Mouse (Mus musculus) MEL-GATA-1-ER (cell line): Measurements from ENCODE around the gene Rabgap1l.
"Not testable (repeated sequence)": the region's sequence is repeated elsewhere in the genome, so short reads cannot be mapped to it uniquely, and the experiment has no call there.

ENCODE experiments used
- DNase-seq: peaks from one replicate; pipeline ENCODE4 v3.0.0-alpha.2; 2012; ENCODE audit warnings: low read depth; ENCODE audit errors: extremely low read depth

The Rabgap1l gene

DNA sequence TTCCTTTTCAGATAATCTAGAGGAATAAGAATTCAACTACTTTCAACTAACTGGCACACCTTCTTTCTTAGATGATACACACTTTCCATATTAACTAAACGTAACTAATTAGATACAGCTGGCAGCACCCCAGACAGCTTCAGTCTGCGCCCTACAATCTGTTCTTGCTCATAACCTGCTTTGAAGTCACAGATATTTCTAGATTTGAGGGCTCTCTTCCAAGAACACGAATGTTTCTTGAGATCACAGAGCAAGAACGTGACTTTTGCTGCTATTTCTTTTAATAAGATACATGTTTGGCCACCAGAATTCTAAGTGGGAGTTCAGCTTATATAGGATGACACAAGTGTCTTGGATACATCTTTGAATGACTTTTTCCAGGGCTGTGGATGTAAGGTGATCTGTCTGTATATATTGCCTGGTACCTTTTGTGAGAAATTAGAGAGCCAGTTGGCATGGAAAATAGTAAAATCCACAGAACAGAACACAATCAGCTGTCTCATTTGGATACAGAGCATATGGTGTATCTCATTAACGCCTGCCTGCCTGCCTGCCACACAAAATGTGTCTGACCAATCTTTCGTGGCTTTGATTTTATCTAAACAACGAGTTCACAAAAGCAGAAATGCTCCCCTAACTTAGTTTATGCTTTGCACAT, 506.5 kb downstream of the Rabgap1l start:
- no peak for DNase-seq

GRCm38 (mm10) chr1:160284241-160284640, 508.8 kb downstream of the Rabgap1l start:
- no peak for DNase-seq

DNA sequence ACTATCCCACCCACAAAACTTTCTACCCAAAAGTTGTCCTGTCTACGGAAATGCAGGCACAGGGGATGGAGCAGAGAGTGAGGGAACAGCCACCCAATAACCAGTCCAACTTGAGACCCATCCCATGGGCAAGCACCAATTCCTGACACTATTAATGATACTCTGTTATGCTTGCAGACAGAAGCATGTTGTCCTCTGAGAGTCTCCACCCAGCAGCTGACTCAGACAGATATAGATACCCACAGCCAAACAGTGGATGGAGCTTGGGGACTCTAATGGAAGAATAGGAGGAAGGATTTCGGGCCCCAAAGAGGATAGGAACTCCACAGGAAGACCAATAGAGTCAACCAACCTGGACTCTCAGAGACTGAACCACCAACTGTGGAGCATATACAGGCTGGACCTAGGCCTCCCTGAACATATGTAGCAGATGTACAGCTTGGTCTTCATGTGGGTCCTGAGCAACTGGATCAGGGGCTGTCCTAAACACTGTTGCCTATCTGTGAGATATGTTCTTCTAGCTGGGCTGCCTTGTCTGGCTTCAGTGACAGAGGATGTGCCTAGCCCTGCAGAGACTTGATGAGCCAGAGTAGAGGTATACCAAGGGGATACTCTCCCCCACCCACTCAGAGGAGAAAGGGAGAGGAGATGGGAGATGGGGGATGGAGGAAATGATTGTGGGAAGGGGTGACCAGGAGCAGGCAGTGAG, 510.7 kb downstream of the Rabgap1l start:
- DNase-seq: not testable (repeated sequence)

- DNase-seq: no peak
Observed at GRCm38 (mm10) chr1:160281337-160282084, 511.5 kb downstream of the Rabgap1l start.

DNA sequence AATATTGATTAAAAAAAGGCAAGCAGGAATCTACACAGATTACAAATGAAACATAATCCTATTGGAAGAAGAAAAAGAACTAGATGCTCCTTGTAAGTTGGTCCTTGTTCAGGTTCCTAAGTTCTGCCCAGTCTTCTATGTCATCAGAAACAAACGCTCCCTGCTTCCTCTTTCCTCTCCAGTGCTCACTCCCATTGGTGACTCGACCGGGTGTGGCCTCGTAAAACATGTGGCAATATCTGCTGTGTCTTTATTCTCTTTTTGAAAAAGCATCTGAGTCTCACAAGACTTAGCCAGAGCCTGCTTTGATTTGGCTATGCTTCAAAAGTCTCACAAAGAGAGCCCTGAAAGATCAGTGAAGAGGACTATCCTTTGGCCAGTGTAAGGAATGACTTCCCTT, 512.4 kb downstream of the Rabgap1l start:
- peak; percentile 67 for DNase-seq

DNA sequence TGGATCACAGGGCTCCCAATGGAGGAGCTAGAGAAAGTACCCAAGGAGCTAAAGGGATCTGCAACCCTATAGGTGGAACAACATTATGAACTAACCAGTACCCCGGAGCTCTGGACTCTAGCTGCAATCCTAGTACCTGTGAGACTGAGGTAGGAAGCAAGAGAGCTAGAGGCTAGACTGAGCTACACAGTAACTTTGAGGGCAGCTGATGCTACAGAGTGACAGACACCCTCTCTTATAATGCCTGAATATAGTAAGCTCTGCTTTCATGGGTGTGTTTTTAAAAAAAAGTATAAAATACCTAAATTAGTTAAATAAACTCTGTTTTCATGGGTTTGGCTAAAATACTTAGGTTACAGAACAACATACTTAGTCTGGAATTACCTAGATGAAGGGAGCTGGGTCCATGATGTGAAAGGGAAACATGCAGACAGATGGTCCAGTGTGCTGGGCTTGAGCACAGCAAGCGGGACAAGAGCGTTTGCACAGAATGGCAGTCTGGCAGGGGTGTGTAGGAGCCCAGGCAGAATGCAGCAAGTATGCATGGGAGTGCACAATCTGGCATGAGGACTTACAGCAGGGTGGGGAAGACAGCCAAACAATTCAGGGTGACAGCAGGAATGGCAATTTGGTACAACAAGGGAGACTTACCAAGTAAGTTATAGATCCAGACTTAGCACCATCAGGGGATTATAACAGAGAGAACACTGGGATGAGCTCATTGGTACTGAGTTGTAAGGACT, 514.9 kb downstream of the Rabgap1l start:
- no peak for DNase-seq

DNA sequence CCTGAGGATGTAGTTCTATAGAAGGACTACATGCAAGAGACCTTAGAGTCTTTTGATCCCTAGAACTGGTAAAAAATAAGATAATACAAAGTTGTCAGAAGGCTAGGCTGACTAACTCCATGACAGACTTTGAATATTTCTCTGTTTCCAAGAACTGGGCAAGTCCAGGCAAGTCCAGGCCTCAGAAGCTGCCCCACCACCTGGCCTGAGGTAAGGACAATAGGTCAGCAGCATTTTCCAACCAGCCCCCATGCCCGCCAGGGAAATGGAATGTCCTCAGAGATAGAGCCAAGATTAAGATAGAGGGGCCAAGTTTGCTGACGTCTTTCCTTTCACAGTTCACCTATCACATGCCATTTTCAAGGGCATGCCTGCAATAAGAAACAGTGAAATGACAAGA, 517.8 kb downstream of the Rabgap1l start:
- no peak for DNase-seq

GRCm38 (mm10) chr1:160273133-160273743, 519.8 kb downstream of the Rabgap1l start:
- no peak for DNase-seq

- DNase-seq: no peak
Observed at GRCm38 (mm10) chr1:160271282-160271967, 521.6 kb downstream of the Rabgap1l start.

- DNase-seq: peak; percentile 72
Observed at GRCm38 (mm10) chr1:160268322-160268721, 524.7 kb downstream of the Rabgap1l start.

GRCm38 (mm10) chr1:160263630-160264346, 529.2 kb downstream of the Rabgap1l start:
- DNase-seq: no peak

DNA sequence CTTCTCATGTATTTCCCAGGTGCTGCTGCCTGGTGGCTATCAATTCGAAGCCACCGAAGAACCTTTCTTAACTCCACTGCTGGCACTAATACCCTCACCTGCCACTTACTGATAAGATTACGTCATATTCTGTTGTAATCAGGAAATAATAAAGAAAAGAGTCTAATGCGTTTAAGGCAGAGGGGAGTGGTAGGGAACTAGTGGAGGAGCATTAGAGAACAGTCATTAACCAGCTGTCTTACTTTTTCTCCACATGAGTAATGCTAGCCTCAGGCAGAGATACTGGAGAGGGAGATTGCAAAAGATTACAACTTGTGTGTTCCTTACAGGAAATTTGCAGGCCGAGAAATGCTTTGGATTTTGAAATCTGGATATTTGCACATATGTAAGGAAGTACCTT, 530.0 kb downstream of the Rabgap1l start:
- DNase-seq: no peak

- no peak for DNase-seq
Observed at GRCm38 (mm10) chr1:160262415-160262814, 530.6 kb downstream of the Rabgap1l start.

DNA sequence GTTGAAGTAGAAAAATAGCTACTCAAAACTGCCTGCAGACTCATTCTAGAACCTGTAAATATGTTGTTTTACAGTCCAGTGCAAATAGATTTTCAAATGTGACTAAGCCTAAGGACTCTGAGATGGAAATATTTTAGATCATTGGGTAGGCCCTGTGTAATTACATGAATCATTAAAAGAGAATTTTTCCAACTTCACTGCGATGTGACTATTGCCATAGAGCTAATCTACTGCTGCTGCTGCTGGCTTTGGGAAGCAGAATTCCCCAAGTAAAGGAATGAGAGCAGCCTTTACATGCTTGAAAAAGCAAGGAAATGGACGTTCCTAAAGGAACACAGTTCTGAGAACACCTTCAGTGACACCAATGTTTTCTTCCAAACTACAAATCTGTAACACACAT, 531.2 kb downstream of the Rabgap1l start:
- DNase-seq: no peak

GRCm38 (mm10) chr1:160260605-160261004, 532.4 kb downstream of the Rabgap1l start:
- DNase-seq: no peak

DNA sequence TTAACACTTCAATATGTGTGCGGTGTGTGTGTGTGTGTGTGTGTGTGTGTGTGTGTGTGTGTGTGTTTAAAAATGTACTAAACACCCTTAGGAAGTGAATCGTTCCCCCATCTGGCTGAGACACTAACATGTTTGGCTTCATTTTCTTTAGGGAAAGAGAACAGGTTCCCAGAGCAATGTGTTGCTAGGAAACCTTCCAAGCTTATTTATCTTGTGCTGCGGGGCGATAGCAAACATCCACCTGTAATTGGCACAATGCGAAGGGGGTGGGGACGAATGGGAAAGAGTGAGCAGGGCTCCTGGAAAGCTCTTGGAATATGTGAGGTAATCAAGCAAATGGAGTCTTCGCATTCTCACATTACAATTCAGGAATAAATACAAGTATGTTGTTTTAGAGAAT, 533.1 kb downstream of the Rabgap1l start:
- DNase-seq: no peak

GRCm38 (mm10) chr1:160253108-160253507, 539.9 kb downstream of the Rabgap1l start:
- no peak for DNase-seq

- no peak for DNase-seq
Observed at GRCm38 (mm10) chr1:160251388-160252007, 541.5 kb downstream of the Rabgap1l start.

GRCm38 (mm10) chr1:160250782-160251181, 542.2 kb downstream of the Rabgap1l start:
- no peak for DNase-seq
